Mouse (Mus musculus): Measurements from ENCODE around the gene Cacna1c. TPM values are rescaled to one million over a fixed set of nuclear protein-coding genes. Genes with fewer than 3 reads are reported as not detected.

Cacna1c gene
- polyA plus RNA-seq, 2 experiments = 8.9 to 29.0 TPM

DNA sequence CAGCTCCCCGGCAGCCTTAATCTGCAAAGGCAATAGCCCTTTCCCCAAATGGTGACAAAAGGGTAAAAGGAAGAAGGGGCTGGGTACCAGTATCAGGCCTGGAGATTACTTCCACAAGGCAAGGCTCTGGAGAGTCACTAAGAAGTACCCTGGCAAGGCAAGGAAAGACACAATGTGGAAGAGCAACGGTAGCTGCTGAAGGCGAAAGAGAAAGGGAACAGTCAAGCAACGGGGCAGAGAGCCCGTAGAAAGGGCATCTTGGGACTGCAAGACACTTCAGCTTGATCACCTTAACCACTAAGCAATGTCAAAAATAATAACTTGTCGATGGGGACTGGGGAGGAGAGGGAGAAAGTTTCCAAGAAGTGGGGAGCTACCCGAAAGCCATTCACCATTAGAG lies 89.5 kb downstream of the Cacna1c start:
- DNase-seq (ENCODE audit: low spot score) = no peak
- no peak for ATAC-seq (ENCODE audit: low FRiP score, low read depth)
- peak overlapping the region; percentile 83 for H3K9ac ChIP-seq (ENCODE audit: low read depth, low read length, severe bottlenecking)
- no peak overlapping the region for H3K27ac ChIP-seq (replicated peaks; ENCODE audit: low read depth, low read length)
- no peak for TF ChIP-seq POLR2A (IDR thresholded peaks at IDR 0.05; ENCODE audit: borderline replicate concordance, extremely low read depth, insufficient read depth, insufficient read length)
- H3K36me3 ChIP-seq (ENCODE audit: control insufficient read depth, insufficient read depth, low read length) = no peaks in the 10 kb centered on the region
- no peaks in the 10 kb centered on the region for H3K9me3 ChIP-seq (ENCODE audit: control insufficient read depth, low read length)
- H3K27me3 ChIP-seq (ENCODE audit: control insufficient read depth, insufficient read depth, low read length) = 0 out of 2 replicates have a peak, but pooled peaks cover 4% of the 10 kb centered on the region
- H3K4me1 ChIP-seq (ENCODE audit: control insufficient read depth, insufficient read depth, low read length) = peaks cover 13% of the 10 kb centered on the region; the same call in 1 of the 2 replicates
- H3K4me2 ChIP-seq (replicated peaks; ENCODE audit: low read depth, low read length, severe bottlenecking) = peak overlapping the region; percentile 89
- peak overlapping the region; percentile 67 for H3K4me3 ChIP-seq (replicated peaks; ENCODE audit: low read length)
- 13% methylated on average over 7 of the region's 7 CpGs for WGBS

DNA sequence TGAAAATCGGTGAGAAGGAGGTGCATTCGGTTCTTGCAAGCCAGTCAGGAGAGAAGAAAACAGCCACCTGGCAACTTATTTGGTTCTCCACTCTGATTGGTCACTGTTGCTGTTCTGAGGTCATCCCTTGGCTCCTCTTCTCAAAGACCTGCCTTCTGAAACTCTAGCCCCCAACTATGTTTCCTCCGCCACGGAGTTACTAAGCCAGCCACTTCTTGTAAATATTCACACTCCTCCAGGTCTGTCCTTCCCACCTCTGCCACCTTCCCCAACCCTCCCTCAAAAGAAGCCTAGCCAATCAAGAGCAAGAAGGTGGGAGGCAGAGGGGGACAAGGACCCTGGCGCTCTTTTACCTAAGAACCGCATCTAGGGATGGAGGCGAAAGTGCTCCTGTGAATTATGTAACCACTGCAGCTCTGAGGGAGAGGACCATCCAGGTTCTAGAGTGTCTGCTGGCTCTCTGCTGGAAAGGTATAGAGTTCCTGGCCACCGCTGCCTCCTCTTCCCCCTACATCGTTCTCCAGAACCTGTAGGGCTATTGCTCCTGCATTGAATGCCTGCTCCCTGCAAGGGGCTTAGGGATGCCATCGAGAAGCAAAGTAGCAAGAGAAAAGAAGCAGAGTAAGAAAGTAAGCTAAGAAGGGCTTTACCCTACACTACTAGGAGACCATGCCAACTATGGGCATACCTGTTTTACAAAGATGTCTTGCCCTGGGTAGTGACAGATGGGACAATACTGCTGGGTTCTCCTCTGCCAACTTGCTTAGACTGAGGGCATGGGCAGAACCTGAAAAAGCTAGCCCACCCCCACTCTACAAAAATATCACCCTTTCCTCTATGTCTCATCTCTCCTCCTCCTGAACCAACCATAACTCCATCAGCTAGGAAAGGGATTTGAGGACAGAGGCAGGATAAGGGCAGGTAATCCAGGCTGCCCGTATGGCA lies 90.3 kb downstream of the Cacna1c start:
- DNase-seq (ENCODE audit: low spot score) (no peak), ATAC-seq (ENCODE audit: low FRiP score, low read depth) (no peak)
- 0 out of 2 replicates have a peak, but pooled peaks cover 4% of the 10 kb centered on the region for H3K27me3 ChIP-seq (ENCODE audit: control insufficient read depth, insufficient read depth, low read length)
- peak overlapping the region; percentile 25 for H3K9ac ChIP-seq (ENCODE audit: low read depth, low read length, severe bottlenecking)
- WGBS = 17% methylated on average over 11 of the region's 11 CpGs
- peaks cover 13% of the 10 kb centered on the region; the same call in 1 of the 2 replicates for H3K4me1 ChIP-seq (ENCODE audit: control insufficient read depth, insufficient read depth, low read length)
- no peak overlapping the region for H3K27ac ChIP-seq (replicated peaks; ENCODE audit: low read depth, low read length)
- TF ChIP-seq POLR2A (IDR thresholded peaks at IDR 0.05; ENCODE audit: borderline replicate concordance, extremely low read depth, insufficient read depth, insufficient read length) = no peak
- H3K4me3 ChIP-seq (replicated peaks; ENCODE audit: low read length) = peak overlapping the region; percentile 67
- H3K36me3 ChIP-seq (ENCODE audit: control insufficient read depth, insufficient read depth, low read length) = no peaks in the 10 kb centered on the region
- H3K9me3 ChIP-seq (ENCODE audit: control insufficient read depth, low read length) = no peaks in the 10 kb centered on the region
- peak overlapping the region; percentile 89 for H3K4me2 ChIP-seq (replicated peaks; ENCODE audit: low read depth, low read length, severe bottlenecking)

DNA sequence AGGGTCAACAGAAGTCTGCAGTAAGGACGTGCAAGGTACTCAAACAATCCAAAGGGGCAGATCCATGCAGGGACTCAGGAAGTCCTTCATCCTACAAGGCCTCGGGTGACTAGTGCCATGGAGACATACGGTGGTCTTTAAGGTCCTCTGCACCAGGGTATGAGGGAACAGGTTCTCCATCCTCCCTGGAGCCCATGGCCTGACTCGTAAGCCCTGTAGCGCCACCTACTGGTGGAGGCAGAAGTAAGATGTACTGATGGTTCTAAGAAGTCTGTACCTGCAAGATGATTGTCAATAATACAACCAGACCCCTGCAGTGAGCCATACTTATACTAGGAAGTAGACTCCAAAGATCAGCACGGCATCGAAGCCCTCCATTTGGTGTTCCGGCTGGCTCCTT lies 92.0 kb downstream of the Cacna1c start:
- Histone ChIP-seq H3K27ac (replicated peaks; ENCODE audit: low read depth, low read length) (no peak overlapping the region), H3K4me2 (replicated peaks; ENCODE audit: low read depth, low read length, severe bottlenecking) (no peak overlapping the region), H3K4me3 (replicated peaks; ENCODE audit: low read length) (no peak overlapping the region), H3K9me3 (ENCODE audit: control insufficient read depth, low read length) (no peaks in the 10 kb centered on the region), H3K36me3 (ENCODE audit: control insufficient read depth, insufficient read depth, low read length) (no peaks in the 10 kb centered on the region), H3K27me3 (ENCODE audit: control insufficient read depth, insufficient read depth, low read length) (0 out of 2 replicates have a peak, but pooled peaks cover 4% of the 10 kb centered on the region), H3K4me1 (ENCODE audit: control insufficient read depth, insufficient read depth, low read length) (peaks cover 8% of the 10 kb centered on the region; the same call in 1 of the 2 replicates), H3K9ac (ENCODE audit: low read depth, low read length, severe bottlenecking) (no peak overlapping the region)
- no peak for ATAC-seq (ENCODE audit: low FRiP score, low read depth)
- peak; percentile 70 for DNase-seq (ENCODE audit: low spot score)
- TF ChIP-seq POLR2A (IDR thresholded peaks at IDR 0.05; ENCODE audit: borderline replicate concordance, extremely low read depth, insufficient read depth, insufficient read length) = no peak
- 38% methylated on average over 8 of the region's 8 CpGs for WGBS

DNA sequence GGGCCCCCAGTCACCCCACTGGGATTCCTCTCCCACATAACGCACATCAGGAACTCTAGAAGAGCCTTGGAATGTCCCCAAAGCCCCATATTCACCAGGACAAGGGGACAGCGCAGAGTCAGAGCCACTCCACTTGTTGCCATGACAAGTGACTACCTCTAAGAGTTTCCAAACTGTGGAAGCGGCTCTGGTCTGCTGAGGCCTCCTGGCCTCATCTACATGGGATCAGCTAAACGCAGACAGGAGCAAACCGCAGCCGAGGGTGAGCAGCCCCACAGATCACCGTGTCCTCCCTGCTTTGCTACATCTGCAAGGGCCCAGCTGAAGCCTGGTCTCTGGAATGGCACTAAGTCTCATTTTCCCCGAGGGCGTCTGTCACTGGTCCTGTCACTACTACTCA lies 93.3 kb downstream of the Cacna1c start:
- Histone ChIP-seq H3K4me3 (replicated peaks; ENCODE audit: low read length) (no peak overlapping the region), H3K4me2 (replicated peaks; ENCODE audit: low read depth, low read length, severe bottlenecking) (no peak overlapping the region), H3K36me3 (ENCODE audit: control insufficient read depth, insufficient read depth, low read length) (no peaks in the 10 kb centered on the region), H3K27me3 (ENCODE audit: control insufficient read depth, insufficient read depth, low read length) (0 out of 2 replicates have a peak, but pooled peaks cover 4% of the 10 kb centered on the region), H3K4me1 (ENCODE audit: control insufficient read depth, insufficient read depth, low read length) (peaks cover 7% of the 10 kb centered on the region), H3K9ac (ENCODE audit: low read depth, low read length, severe bottlenecking) (no peak overlapping the region), H3K27ac (replicated peaks; ENCODE audit: low read depth, low read length) (no peak overlapping the region), H3K9me3 (ENCODE audit: control insufficient read depth, low read length) (no peaks in the 10 kb centered on the region)
- no peak for TF ChIP-seq POLR2A (IDR thresholded peaks at IDR 0.05; ENCODE audit: borderline replicate concordance, extremely low read depth, insufficient read depth, insufficient read length)
- WGBS = 79% methylated on average over 9 of the region's 9 CpGs
- ATAC-seq (ENCODE audit: low FRiP score, low read depth) (no peak), DNase-seq (ENCODE audit: low spot score) (no peak)

DNA sequence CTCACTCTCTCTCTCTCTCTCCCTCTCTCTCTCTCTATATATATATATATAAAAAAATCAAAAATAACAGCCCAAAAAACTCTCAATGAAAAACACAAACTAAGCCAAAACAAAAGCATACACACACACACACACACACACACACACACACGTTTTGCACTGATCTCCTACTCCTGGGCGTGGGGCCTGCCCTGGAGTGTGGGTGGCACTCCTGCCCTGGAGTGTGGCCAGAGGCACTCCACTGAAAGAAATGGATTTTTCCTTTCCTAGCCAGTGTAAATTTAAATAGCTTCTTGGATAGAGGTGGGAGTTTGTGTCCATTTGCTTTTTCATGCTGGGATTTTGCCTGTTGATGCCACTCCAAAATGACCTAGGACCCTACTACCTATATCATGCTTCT lies 96.9 kb downstream of the Cacna1c start:
- no peak for TF ChIP-seq POLR2A (IDR thresholded peaks at IDR 0.05; ENCODE audit: borderline replicate concordance, extremely low read depth, insufficient read depth, insufficient read length)
- ATAC-seq (ENCODE audit: low FRiP score, low read depth) (no peak), DNase-seq (ENCODE audit: low spot score) (no peak)
- Histone ChIP-seq H3K9me3 (ENCODE audit: control insufficient read depth, low read length) (no peaks in the 10 kb centered on the region), H3K27me3 (ENCODE audit: control insufficient read depth, insufficient read depth, low read length) (no peaks in the 10 kb centered on the region), H3K36me3 (ENCODE audit: control insufficient read depth, insufficient read depth, low read length) (no peaks in the 10 kb centered on the region), H3K4me1 (ENCODE audit: control insufficient read depth, insufficient read depth, low read length) (no peaks in the 10 kb centered on the region; the same call in none of the 2 replicates), H3K9ac (ENCODE audit: low read depth, low read length, severe bottlenecking) (no peak overlapping the region), H3K27ac (replicated peaks; ENCODE audit: low read depth, low read length) (no peak overlapping the region), H3K4me3 (replicated peaks; ENCODE audit: low read length) (no peak overlapping the region), H3K4me2 (replicated peaks; ENCODE audit: low read depth, low read length, severe bottlenecking) (no peak overlapping the region)
- WGBS = 74% methylated on average over 2 of the region's 2 CpGs

Data from limb, embryonic 14.5 days (tissue).